Mouse (Mus musculus): ENCODE data around the gene Fank1.

The Fank1 gene

GRCm38 (mm10) chr7:133891796-133892195 is 115.1 kb downstream of the Fank1 start:
- no peak for DNase-seq (ENCODE audit: low read depth)

GRCm38 (mm10) chr7:133899391-133899790 is 122.7 kb downstream of the Fank1 start:
- no peak for DNase-seq (ENCODE audit: low read depth)

- DNase-seq (ENCODE audit: low read depth), result no peak
Observed at GRCm38 (mm10) chr7:133908966-133909365, 132.3 kb downstream of the Fank1 start.

- DNase-seq (ENCODE audit: low read depth), result no peak
Observed at GRCm38 (mm10) chr7:133909833-133910375, 133.2 kb downstream of the Fank1 start.

- DNase-seq (ENCODE audit: low read depth), result no peak
Observed at GRCm38 (mm10) chr7:133911881-133912280, 135.2 kb downstream of the Fank1 start.

DNA sequence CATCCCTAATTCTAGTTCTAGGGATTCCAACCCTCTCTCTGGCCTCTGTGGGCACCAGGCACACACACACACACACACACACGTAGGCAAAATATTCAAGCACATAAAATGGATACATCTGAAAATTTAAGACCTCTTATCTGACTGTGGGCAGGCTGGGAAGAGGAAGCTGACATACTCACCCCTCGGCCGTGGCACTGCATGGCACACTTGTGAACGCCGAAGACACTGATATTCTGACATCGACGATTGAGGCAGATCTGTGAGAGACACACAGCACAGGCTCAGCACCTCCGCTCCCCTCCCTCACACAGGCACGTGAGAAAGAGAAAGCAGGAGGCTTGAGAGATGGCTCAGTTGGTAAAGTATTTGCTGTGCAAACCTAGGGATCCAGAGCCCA is 139.6 kb downstream of the Fank1 start:
- no peak for DNase-seq (ENCODE audit: low read depth)

GRCm38 (mm10) chr7:133919306-133919705 is 142.6 kb downstream of the Fank1 start:
- DNase-seq (ENCODE audit: low read depth), result no peak

DNA sequence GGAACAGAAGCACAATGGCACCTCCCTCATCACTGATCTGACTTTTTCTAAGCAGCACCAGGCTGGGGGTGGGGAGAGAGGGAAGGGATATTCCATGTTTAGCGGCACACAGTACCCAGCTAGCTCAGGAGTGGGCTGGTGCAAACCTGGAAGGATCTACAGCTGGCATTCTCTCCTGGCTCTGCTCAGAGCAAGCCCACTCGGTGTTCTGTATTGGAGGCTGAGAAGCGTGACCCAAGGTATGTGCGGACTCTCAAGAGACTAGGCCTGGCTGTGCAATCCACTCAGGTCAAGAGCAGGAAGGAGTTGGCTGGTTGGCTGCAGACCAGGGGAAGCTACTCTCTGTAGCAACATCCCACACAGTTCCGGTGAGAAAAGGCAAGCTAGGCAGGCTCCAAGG is 143.3 kb downstream of the Fank1 start:
- no peak for DNase-seq (ENCODE audit: low read depth)

DNA sequence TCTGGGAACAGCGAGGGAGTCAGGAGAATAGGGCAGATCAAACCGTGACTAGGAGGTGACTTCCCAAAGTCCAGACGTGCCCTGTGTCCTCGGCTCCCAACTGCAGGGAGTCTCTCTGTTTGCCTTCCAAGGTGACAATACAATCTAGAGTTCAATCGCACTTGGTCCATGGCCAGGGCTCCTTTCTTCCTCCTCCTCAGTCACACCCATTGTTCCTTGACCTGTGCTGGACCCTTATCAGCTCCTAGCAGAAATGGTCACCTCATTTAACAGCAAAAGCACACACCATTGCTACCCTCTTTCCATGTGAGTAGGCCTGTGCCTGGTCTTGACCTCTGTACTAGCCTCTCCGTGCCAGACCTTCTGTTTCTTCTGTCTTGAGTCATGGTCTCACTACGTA is 144.1 kb downstream of the Fank1 start:
- no peak for DNase-seq (ENCODE audit: low read depth)

DNA sequence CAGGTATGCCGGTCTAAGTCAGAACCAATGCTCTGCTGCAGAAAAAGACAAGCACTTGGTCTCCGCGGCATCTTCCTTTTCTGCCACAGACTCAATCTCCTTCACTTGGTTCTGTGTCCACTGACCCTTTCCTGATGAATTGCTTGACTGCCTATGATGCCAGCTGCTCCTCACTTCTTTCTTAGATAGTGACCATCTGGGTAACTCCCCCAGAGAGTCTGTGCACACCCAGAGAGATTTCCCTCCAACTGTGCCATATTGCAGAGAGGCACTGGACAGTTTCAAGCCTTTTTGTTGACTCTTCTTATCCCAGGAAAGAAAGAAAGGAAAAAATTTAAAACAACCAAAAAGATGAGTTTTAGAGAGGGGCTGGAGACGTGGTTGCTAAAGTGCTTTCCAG is 144.6 kb downstream of the Fank1 start:
- no peak for DNase-seq (ENCODE audit: low read depth)

- DNase-seq (ENCODE audit: low read depth), result no peak
Observed at GRCm38 (mm10) chr7:133923994-133924393, 147.3 kb downstream of the Fank1 start.

- DNase-seq (ENCODE audit: low read depth), result no peak
Observed at GRCm38 (mm10) chr7:133925771-133926170, 149.1 kb downstream of the Fank1 start.

GRCm38 (mm10) chr7:133928981-133929380 is 152.3 kb downstream of the Fank1 start:
- no peak for DNase-seq (ENCODE audit: low read depth)

All from c-Kit-positive CD71-negative TER-119-negative erythroid progenitor cells, embryonic 14.5 days (primary cell).